Mouse (Mus musculus): Measurements from ENCODE around the gene Rhbg.

Gene Rhbg

DNA sequence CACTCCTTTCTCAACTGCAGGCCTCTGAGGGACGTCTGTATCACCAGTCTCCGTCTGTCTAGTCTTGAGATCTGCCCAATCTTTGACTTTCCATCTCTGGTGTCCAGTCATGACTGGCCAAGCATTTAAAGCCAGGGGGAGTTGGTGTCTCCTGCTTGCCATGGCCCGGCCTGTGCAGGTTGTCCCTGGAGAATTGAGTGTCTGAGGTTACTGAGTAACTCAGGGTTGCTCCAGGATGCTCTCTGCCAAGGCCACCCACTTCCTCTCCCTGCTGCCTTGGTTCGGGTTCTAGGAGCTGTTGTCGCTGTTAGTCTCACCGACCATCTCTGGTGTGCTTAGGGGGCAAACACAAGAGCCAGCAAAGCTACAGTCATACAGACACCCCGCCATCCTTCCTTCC lies 1.9 kb upstream of the Rhbg start:
- DNase-seq: no peak

DNA sequence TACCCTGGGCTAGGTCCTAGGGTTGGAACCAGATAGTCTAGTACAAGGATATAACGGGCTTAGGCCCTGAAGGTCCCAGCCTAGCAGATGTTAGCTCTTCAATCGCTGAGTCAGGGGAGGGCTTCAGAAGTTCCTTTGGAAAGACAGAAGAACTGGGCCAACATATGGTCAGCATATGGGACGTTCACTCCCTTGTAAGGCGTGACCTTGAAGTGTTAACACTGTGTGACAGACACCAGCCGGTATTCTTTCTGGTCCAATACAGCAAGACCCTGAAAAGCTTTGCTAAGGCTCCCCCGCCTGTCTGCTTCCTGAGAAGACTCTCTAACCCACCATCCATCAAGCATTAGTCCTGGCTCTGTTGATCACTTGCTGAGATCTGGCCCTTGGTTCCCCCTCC lies 1.4 kb upstream of the Rhbg start:
- DNase-seq: no peak

GRCm38 (mm10) chr3:88252739-88253138 lies 1.8 kb downstream of the Rhbg start:
- DNase-seq: no peak

DNA sequence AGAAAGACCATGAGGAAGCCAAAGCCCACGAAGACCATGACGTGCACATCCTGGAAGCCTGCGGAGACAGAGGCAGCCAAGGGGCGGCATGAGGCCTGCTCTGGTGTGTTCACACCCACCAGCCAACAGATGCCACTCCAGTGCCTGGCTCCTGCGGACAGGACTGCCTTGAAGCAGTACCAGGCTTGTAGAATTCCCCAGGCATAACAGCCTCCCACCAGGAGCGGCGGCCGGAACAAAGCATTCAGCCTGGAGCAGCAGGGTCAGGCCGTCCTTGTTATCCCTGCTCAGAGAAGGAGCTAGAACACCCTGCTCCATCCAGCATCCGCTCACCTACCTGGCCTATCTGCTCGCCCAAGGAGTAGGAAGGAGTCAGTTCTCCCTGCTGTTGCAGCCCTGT lies 6.1 kb downstream of the Rhbg start:
- DNase-seq: no peak

DNA sequence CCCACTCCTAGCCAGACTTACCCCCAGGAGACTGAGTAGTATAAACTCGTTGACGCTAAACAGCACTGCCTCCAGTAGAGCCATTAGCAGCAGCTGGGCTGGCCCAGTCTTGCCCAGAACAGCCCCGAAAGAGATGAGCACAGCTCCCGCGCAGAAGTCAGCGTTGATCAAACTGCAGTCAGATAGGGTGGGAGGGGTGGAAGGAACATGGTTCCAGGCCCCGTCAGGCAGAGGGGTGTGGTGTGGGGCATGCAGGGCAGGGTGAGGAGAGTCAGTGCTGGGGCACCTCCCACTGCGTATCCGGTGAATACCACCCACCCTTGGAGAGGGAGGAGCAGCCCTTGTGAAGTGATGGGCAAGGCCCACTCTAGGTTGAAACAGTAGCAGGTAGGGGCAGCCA lies 6.8 kb downstream of the Rhbg start:
- DNase-seq: no peak

DNA sequence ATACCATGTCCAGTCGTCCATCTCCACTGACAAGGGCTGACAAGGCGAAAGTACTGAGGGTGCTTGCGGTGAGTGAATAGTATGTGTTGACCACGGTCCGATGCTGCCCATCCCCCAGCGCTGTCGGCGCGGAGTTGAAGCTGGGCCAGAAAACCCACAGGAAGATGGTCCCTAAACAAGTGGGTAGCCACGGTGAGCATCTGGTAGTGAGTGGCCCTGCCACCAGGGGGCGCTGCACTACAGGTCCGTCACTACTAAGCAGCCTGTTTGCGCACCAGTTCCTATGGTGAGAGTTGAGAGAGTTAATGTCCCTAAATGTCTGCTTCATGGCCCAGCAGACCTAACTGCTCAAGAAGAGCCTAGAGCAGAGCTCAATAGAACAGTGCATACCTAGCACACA lies 8.7 kb downstream of the Rhbg start:
- DNase-seq: peak; percentile 84

GRCm38 (mm10) chr3:88244071-88244470 lies 10.4 kb downstream of the Rhbg start:
- DNase-seq: peak; percentile 47

DNA sequence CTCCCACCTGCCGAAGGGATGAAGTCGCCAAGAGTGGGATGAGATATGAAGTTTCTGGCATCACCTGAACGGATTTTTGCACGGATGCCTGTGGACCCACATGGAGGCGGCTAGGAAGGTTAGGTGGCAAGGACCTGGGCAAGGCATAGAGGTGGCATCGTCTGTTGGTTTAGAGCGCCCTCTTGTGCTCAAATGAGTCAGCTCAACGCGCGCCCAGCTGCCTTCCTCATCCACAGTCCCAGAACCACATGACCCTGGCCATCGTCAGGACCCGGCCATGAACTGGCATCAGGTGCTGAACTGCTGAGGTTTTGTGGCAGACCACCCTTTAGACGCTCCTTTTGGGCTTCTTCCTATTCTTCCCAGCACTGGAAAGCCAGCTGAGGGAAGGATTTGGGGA lies 12.0 kb downstream of the Rhbg start:
- DNase-seq: peak; percentile 87

DNA sequence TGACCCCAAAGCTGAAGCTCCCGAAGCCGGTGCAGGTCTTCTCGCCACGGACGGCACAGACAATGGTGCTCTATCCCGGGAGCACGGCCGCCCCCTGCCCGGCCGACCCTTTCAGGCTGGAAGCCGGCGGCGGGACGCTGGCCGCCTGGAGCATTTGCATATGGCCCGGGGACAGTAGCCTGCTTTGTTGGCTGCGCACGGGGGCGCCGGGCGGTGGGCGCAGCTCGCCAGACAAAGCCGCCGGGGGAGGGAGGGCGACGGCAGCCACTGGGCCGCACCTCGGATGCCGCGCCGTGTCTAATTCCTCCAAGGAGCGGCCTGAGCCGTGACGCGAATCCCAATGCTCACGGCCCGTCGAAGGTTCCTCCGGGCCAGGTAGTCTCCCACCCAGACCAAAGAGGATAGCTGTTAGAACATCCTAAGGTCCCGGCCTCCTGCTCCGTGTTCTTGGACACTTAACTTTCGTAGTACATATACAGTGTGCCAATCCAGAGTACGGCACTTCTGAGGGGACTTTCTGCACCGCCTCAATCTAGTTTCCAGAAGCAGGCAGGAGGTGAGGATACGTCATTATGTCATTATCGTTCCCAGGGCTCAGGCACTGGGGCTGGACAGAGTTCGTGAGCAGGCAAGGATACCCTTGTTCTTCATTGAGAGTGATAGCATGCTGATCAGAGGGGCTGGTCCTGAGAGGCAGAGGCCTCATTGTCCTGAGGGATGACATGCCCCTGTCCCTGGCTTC lies 13.3 kb downstream of the Rhbg start:
- DNase-seq: no peak

DNA sequence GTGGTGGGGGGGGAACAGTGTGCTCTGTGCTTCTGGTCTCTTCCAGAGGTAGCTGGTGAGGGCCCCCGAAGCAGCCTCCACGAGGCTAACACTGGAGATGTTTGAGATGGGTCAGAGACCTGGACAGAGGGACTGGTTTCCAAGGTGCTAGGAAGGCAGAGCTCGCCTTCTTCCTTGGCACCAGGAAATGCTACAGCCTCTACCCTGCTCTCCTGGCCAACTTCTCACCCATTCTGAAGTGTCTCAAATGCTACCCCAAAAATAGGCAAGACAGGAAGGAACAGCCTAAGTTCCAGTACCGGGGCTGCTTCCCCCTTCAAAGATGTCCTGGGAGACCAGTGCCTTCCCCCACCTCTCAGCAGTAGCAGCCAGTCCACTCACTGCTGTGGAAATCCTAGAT lies 15.1 kb downstream of the Rhbg start:
- DNase-seq: no peak

- DNase-seq: no peak
These were observed 15.6 kb downstream of the Rhbg start for GRCm38 (mm10) chr3:88238866-88239391.

GRCm38 (mm10) chr3:88237556-88238194 lies 16.8 kb downstream of the Rhbg start:
- peak; percentile 39 for DNase-seq

DNA sequence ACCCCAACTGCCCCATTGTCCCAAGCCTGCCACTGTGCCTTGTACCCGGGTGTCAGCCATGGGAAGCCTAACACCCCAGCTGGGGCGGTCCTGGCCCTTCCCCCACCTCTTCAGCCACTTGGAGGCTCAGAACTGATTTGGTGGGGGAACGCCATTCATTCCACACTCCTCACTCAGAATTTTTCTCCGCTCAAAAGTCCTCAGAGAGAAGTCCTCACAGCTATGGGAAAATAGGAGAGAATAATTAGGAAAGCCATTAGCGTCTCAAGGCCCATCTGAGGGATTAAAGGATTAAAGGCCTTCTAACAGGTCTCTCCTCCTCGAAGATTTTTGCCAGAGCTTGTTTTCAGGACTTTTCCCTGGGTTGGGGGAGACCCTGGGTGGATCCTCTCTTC lies 17.4 kb downstream of the Rhbg start:
- no peak for DNase-seq

GRCm38 (mm10) chr3:88235616-88236015 lies 18.9 kb downstream of the Rhbg start:
- no peak for DNase-seq

GRCm38 (mm10) chr3:88235216-88235615 lies 19.3 kb downstream of the Rhbg start:
- no peak for DNase-seq

GRCm38 (mm10) chr3:88234041-88234440 lies 20.5 kb downstream of the Rhbg start:
- no peak for DNase-seq

DNA sequence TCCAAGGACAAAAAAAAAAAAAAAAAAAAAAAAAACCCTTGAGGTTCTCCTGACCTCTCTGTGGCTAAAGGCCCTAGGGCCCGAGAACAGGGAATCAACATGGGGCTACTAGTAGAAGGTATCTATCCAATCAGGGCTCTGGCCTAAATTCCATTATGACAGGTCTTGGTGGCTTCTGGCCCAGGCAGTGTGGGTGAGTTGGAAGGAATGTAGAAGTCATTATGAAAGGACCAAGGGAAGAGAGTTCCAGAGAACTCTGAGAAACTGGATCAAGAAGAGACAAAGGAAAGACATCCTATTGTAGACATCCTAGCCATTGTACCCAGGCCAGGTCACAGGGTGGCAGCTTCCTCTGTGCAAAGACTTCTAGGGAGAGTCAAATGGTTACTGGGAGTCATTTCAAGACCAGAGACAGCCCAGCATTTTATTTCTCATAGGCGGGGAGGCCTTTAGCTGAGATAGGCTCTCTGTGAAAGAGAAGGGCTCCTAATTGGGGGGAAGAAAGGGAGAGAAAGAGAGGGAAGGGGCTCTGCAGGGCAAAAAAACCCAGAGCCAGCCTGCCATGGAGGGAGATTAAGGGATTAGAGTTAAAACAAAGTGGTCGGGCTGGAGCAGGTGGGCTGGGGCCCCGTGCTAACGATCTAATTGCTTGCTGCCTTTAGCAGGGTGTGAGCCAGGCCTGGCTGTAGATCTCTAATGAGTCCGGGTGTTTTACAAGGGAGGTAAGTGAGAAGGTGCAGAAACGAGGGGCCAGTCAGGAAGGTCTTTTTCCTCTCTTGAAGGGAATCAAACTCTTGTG lies 21.5 kb downstream of the Rhbg start:
- no peak for DNase-seq

- DNase-seq: no peak
These were observed 22.2 kb downstream of the Rhbg start for GRCm38 (mm10) chr3:88232301-88232702.

GRCm38 (mm10) chr3:88231061-88231641 lies 23.4 kb downstream of the Rhbg start:
- no peak for DNase-seq

DNA sequence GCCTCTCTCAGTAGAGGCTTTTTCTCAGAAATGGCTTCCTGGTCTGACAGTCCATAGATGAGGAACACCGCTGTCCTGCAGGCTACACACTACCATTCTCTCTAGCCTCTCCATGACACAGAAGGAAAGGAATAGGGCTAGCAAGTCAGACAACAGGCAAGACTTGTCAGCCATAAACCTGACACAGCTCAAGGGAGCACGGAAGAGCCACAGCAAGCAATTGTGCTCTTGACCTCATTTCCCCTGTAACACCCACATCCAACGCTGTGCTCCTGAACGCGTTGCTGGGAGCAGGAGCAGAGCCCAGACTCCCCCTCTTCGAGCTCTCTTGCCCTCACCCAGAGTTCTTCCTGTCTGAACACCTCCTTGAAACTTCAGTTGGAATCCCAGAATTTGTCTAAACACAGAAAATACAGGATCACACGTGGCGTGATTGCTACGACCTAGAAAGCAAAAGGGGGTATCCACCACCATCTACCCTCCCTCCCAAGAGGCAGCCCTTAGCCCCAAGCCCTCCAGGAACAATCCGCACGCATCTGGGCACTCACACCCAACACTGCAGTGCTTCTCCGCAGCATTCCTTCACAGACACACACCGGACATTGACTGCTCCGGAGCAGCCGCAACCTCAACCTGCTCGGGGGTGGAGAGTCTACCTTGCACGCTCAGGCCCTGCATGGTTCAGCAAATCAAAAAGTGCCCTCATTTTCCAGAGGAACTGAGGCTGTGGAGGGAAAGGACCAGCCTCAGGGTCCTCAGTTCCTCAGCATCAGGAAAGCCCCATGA lies 24.1 kb downstream of the Rhbg start:
- no peak for DNase-seq

GRCm38 (mm10) chr3:88229526-88229925 lies 25.0 kb downstream of the Rhbg start:
- DNase-seq: no peak

- DNase-seq: no peak
These were observed 25.6 kb downstream of the Rhbg start for GRCm38 (mm10) chr3:88228906-88229305.
